Mouse (Mus musculus): ENCODE results near the gene Mknk2. TPM values are rescaled to one million over a fixed set of nuclear protein-coding genes. Genes with fewer than 3 reads are reported as not detected.

The Mknk2 gene
- polyA plus RNA-seq, 1 experiment from 2014 or later, result 86.5 TPM

- Histone ChIP-seq H3K9me3 (no peaks in the 10 kb centered on the region), H3K4me1 (no peaks in the 10 kb centered on the region), H3K4me2 (replicated peaks) (no peak overlapping the region), H3K9ac (no peak overlapping the region), H3K36me3 (peaks cover 59% of the 10 kb centered on the region), H3K27me3 (replicated peaks) (no peaks in the 10 kb centered on the region), H3K4me3 (no peak overlapping the region), H3K27ac (no peak overlapping the region)
- no peak for ATAC-seq (ENCODE audit: low FRiP score, low read depth)
- 93% methylated on average over 4 of the region's 4 CpGs for WGBS
Measured at GRCm38 (mm10) chr10:80684984-80685383, 7.1 kb upstream of the Mknk2 start.

- no peak overlapping the region for H3K4me3 ChIP-seq
- WGBS, result 57% methylated on average over 6 of the region's 6 CpGs
- peaks cover 4% of the 10 kb centered on the region; the same call in 1 of the 2 replicates for H3K4me1 ChIP-seq
- ATAC-seq (ENCODE audit: low FRiP score, low read depth), result no peak
- H3K27ac ChIP-seq, result no peak overlapping the region
- no peaks in the 10 kb centered on the region for H3K9me3 ChIP-seq
- no peak overlapping the region for H3K9ac ChIP-seq
- H3K27me3 ChIP-seq (replicated peaks), result no peaks in the 10 kb centered on the region
- H3K36me3 ChIP-seq, result peaks cover 51% of the 10 kb centered on the region
- H3K4me2 ChIP-seq (replicated peaks), result no peak overlapping the region
Measured at GRCm38 (mm10) chr10:80684214-80684613, 6.3 kb upstream of the Mknk2 start.

GRCm38 (mm10) chr10:80683647-80684046, 5.7 kb upstream of the Mknk2 start:
- Histone ChIP-seq H3K4me1 (peaks cover 9% of the 10 kb centered on the region; the same call in 1 of the 2 replicates), H3K4me3 (no peak overlapping the region), H3K27me3 (replicated peaks) (no peaks in the 10 kb centered on the region), H3K27ac (no peak overlapping the region), H3K4me2 (replicated peaks) (no peak overlapping the region), H3K36me3 (peaks cover 47% of the 10 kb centered on the region), H3K9me3 (no peaks in the 10 kb centered on the region), H3K9ac (no peak overlapping the region)
- WGBS, result 95% methylated on average over 1 of the region's 1 CpGs
- no peak for ATAC-seq (ENCODE audit: low FRiP score, low read depth)

DNA sequence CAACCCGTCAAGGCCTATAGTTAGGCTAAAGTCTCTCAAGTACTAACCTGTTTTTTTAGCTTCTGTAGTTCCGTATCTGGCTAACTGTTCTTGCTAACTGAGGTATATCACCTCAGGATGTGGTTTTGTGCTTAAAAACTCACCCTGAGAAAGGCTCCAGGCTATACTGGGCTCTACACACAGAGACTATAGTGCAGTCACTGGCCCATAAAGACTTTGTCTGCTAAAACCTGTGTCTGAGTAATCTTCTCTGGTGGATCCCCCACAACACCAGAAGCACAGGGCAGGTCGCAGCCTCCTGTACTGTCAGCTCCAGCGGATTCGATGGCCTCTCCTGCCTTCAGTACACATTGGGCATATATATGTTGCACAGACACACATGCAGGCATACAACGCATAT, 4.1 kb upstream of the Mknk2 start:
- Histone ChIP-seq H3K27me3 (replicated peaks) (no peaks in the 10 kb centered on the region), H3K9me3 (no peaks in the 10 kb centered on the region), H3K4me2 (replicated peaks) (no peak overlapping the region), H3K36me3 (peaks cover 38% of the 10 kb centered on the region), H3K27ac (no peak overlapping the region), H3K4me1 (peaks cover 26% of the 10 kb centered on the region), H3K4me3 (no peak overlapping the region), H3K9ac (no peak overlapping the region)
- WGBS, result 93% methylated on average over 6 of the region's 6 CpGs
- ATAC-seq (ENCODE audit: low FRiP score, low read depth), result no peak

GRCm38 (mm10) chr10:80680260-80680696, 2.4 kb upstream of the Mknk2 start:
- ATAC-seq (ENCODE audit: low FRiP score, low read depth), result no peak
- Histone ChIP-seq H3K4me2 (replicated peaks) (no peak overlapping the region), H3K9me3 (no peaks in the 10 kb centered on the region), H3K36me3 (peaks cover 21% of the 10 kb centered on the region; the same call in 1 of the 2 replicates), H3K9ac (no peak overlapping the region), H3K27ac (no peak overlapping the region), H3K4me3 (no peak overlapping the region), H3K27me3 (replicated peaks) (no peaks in the 10 kb centered on the region), H3K4me1 (peaks cover 29% of the 10 kb centered on the region)
- WGBS, result 78% methylated on average over 2 of the region's 2 CpGs

- WGBS, result 56% methylated on average over 9 of the region's 9 CpGs
- H3K27me3 ChIP-seq (replicated peaks), result no peaks in the 10 kb centered on the region
- H3K4me3 ChIP-seq, result no peak overlapping the region
- no peak overlapping the region for H3K9ac ChIP-seq
- H3K27ac ChIP-seq, result no peak overlapping the region
- H3K4me2 ChIP-seq (replicated peaks), result no peak overlapping the region
- peaks cover 15% of the 10 kb centered on the region; the same call in 1 of the 2 replicates for H3K36me3 ChIP-seq
- ATAC-seq (ENCODE audit: low FRiP score, low read depth), result no peak
- peaks cover 35% of the 10 kb centered on the region for H3K4me1 ChIP-seq
- H3K9me3 ChIP-seq, result no peaks in the 10 kb centered on the region
Measured at GRCm38 (mm10) chr10:80679556-80680259, 1.8 kb upstream of the Mknk2 start.

DNA sequence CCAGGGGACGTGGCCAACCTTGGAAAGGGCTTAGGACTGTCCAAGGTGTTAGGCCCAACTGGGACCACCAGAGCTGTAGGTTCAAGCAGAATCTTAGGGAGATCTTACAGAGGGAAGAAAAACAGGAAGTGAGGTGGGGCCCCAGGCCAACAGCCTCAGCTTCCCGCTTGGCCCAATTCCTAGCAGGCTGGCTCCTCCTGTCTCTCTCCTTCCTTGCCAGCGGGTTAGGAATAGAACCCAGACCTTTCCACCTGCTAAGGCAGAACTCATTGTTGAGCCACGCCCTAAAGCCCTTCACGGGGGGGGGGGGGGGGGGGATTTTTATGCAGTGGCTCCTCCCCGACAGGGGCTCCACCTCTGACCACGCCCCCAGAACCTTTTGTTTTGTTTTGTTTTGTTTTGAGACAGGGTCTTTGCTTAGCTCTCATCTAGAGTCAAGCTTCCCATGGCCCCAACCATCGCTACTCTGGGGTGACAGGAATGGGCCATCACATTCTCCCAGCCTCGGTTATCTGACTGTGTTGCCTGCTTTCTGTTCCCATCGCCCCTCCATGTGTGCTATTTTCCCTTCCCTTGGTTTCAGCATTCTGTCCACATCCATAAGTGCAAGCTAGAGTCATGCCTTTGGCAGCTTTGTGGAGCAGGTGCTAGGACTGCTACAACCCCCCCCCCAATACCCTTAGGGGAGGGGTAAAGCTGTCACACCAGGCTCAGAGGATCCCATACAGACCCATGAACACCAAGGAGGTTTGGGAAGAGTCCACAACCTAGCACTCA, 877 bp upstream of the Mknk2 start:
- Histone ChIP-seq H3K27me3 (replicated peaks) (no peaks in the 10 kb centered on the region), H3K27ac (peak overlapping the region; percentile 39), H3K4me1 (peaks cover 44% of the 10 kb centered on the region), H3K9ac (no peak overlapping the region), H3K4me2 (replicated peaks) (peak overlapping the region; percentile 89), H3K36me3 (peaks cover 14% of the 10 kb centered on the region; the same call in 1 of the 2 replicates), H3K9me3 (no peaks in the 10 kb centered on the region), H3K4me3 (no peak overlapping the region)
- 58% methylated on average over 10 of the region's 10 CpGs for WGBS
- ATAC-seq (ENCODE audit: low FRiP score, low read depth), result no peak

GRCm38 (mm10) chr10:80677128-80677875, 610 bp downstream of the Mknk2 start:
- peaks cover 59% of the 10 kb centered on the region for H3K4me1 ChIP-seq
- WGBS, result 45% methylated on average over 9 of the region's 9 CpGs
- ATAC-seq (ENCODE audit: low FRiP score, low read depth), result peak; percentile 4; the same call in 1 of the 2 replicates

GRCm38 (mm10) chr10:80676198-80676928, 1.5 kb downstream of the Mknk2 start:
- Histone ChIP-seq H3K4me3 (peak overlapping the region; percentile 68), H3K27me3 (replicated peaks) (no peaks in the 10 kb centered on the region), H3K9me3 (no peaks in the 10 kb centered on the region), H3K9ac (peak overlapping the region; percentile 97), H3K4me2 (replicated peaks) (peak overlapping the region; percentile 89), H3K27ac (peak overlapping the region; percentile 93), H3K4me1 (peaks cover 65% of the 10 kb centered on the region), H3K36me3 (peaks cover 21% of the 10 kb centered on the region)
- whole genome bisulfite sequencing, result under 1% methylated on average over 73 of the region's 78 CpGs
- peak; percentile 88 for ATAC-seq (ENCODE audit: low FRiP score, low read depth)

More at GRCm38 (mm10) chr10:80677128-80677875, 610 bp downstream of the Mknk2 start:
- H3K4me3 ChIP-seq, result peak overlapping the region; percentile 68
- no peaks in the 10 kb centered on the region for H3K27me3 ChIP-seq (replicated peaks)
- no peaks in the 10 kb centered on the region for H3K9me3 ChIP-seq
- peak overlapping the region; percentile 68 for H3K9ac ChIP-seq
- peaks cover 14% of the 10 kb centered on the region; the same call in 1 of the 2 replicates for H3K36me3 ChIP-seq
- H3K4me2 ChIP-seq (replicated peaks), result peak overlapping the region; percentile 89
- peak overlapping the region; percentile 93 for H3K27ac ChIP-seq

GRCm38 (mm10) chr10:80675405-80676197, 2.3 kb downstream of the Mknk2 start:
- H3K36me3 ChIP-seq, result peaks cover 28% of the 10 kb centered on the region
- peak overlapping the region; percentile 97 for H3K9ac ChIP-seq
- no peaks in the 10 kb centered on the region for H3K9me3 ChIP-seq
- peak overlapping the region; percentile 32; the same call in 1 of the 2 replicates for H3K27ac ChIP-seq
- H3K27me3 ChIP-seq (replicated peaks), result no peaks in the 10 kb centered on the region
- peak overlapping the region; percentile 89 for H3K4me2 ChIP-seq (replicated peaks)
- H3K4me3 ChIP-seq, result peak overlapping the region; percentile 68
- under 1% methylated on average over 53 of the region's 54 CpGs for WGBS
- peak; percentile 14; the same call in 1 of the 2 replicates for ATAC-seq (ENCODE audit: low FRiP score, low read depth)
- H3K4me1 ChIP-seq, result peaks cover 65% of the 10 kb centered on the region
